Mouse (Mus musculus) MEL-GATA-1-ER (cell line): Measurements from ENCODE around the gene Gripap1.
A peak's percentile ranks its signal among the peaks of the same experiment; 100 is the strongest.
"Not testable (repeated sequence)": the region's sequence is repeated elsewhere in the genome, so short reads cannot be mapped to it uniquely, and the experiment has no call there.

ENCODE experiments used
- DNase-seq: peaks from one replicate; pipeline ENCODE4 v3.0.0-alpha.2; 2012; ENCODE audit warnings: low read depth; ENCODE audit errors: extremely low read depth

The Gripap1 gene

GRCm38 (mm10) chrX:7789542-7790136 is at the start of gene Gripap1:
Gripap1 (plus strand) TSS chrX:7789765.
- peak; percentile 99 for DNase-seq

GRCm38 (mm10) chrX:7740082-7740819 is 49.3 kb upstream of the Gripap1 start:
- no peak for DNase-seq

GRCm38 (mm10) chrX:7741103-7741502 is 48.5 kb upstream of the Gripap1 start:
- no peak for DNase-seq

- DNase-seq, result no peak
These were observed 46.1 kb upstream of the Gripap1 start for GRCm38 (mm10) chrX:7743470-7743869.

GRCm38 (mm10) chrX:7744940-7745339 is 44.6 kb upstream of the Gripap1 start:
- no peak for DNase-seq

GRCm38 (mm10) chrX:7745429-7745828 is 44.1 kb upstream of the Gripap1 start:
- no peak for DNase-seq

GRCm38 (mm10) chrX:7750432-7751116 is 39.0 kb upstream of the Gripap1 start, which contains the start of gene Ccdc120:
Ccdc120 (minus strand) TSS chrX:7750905.
- DNase-seq, result no peak

- not testable (repeated sequence) for DNase-seq
These were observed 35.9 kb upstream of the Gripap1 start for GRCm38 (mm10) chrX:7753627-7754026.

GRCm38 (mm10) chrX:7762137-7762920 is 27.2 kb upstream of the Gripap1 start, which contains the start of gene Tfe3:
Tfe3 (plus strand) TSS chrX:7762560.
- peak; percentile 96 for DNase-seq

- DNase-seq, result no peak
These were observed 26.7 kb upstream of the Gripap1 start for GRCm38 (mm10) chrX:7762921-7763197.

- peak; percentile 74 for DNase-seq
These were observed 25.8 kb upstream of the Gripap1 start for GRCm38 (mm10) chrX:7763631-7764393.

- DNase-seq, result no peak
These were observed 24.8 kb upstream of the Gripap1 start for GRCm38 (mm10) chrX:7764657-7765280.

- no peak for DNase-seq
These were observed 24.3 kb upstream of the Gripap1 start for GRCm38 (mm10) chrX:7765281-7765670.

- DNase-seq, result no peak
These were observed 23.8 kb upstream of the Gripap1 start for GRCm38 (mm10) chrX:7765764-7766163.

GRCm38 (mm10) chrX:7769302-7770017 is 20.1 kb upstream of the Gripap1 start:
- no peak for DNase-seq

GRCm38 (mm10) chrX:7772766-7773165 is 16.8 kb upstream of the Gripap1 start:
- no peak for DNase-seq

- DNase-seq, result no peak
These were observed 13.9 kb upstream of the Gripap1 start for GRCm38 (mm10) chrX:7775501-7776205.

- DNase-seq, result peak; percentile 74
These were observed 13.1 kb upstream of the Gripap1 start for GRCm38 (mm10) chrX:7776329-7777082.
